Mouse (Mus musculus) spleen, adult 2 months (tissue): Measurements from ENCODE around the gene Hsf5.

Source experiments
- CTCF ChIP-seq: fragments of 200-500 bp; IDR thresholded peaks from 2 replicates; pipeline ENCODE4 v1.5.1; 2011; ENCODE audit warnings: mild to moderate bottlenecking, inconsistent platforms; ENCODE audit not compliant: insufficient read depth, insufficient read length, insufficient replicate concordance; ENCODE audit errors: extremely low read depth
- POLR2A ChIP-seq: fragments of 200-500 bp; IDR thresholded peaks from 2 replicates; pipeline ENCODE4 v1.6.1; 2011; ENCODE audit warnings: low read depth, low read length, inconsistent platforms

DNA sequence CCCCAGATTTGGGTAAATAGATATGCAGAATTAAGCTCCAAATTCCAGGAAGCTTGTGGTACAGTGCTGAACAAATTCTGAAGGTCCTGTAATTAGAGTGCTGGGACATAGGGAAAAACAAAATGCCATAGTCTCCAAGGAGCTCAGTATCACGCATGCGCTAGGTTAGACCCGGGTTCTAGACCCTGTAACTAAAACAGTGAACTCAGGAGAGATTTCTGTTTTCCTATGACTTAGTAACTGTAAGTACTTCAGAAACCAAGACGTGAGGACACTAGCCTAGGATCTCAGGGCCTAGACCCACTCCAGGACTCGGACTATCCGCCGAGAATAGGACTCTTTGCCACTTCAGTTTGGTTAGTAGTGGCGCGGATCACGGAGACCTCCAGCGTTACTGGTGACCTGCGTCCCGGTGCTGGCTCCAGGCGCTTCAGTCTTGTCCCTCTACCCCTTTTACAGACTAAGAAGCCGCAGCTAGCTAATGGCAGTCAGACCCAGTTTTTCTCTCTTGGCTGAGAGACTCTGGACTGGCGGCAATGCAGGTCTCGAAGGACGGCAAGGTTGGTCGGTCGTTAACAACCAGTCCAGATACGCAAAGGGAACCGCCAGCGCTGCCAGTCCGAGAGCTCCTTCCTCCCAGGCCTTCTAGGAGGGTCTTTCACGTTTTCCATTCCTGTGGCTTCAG, 26.0 kb upstream of the Hsf5 start:
- no peak for TF ChIP-seq POLR2A
- no peak for TF ChIP-seq CTCF
